Mouse (Mus musculus) mouse embryonic stem cell (cell line): ENCODE measurements around the gene Morn1.

Experiments
- in situ Hi-C, 2 experiments: fragments of 300-500 bp; cut with MboI; formaldehyde crosslinking; loops; 1 replicate in 1 of 2; 3 replicates in 1 of 2; pipeline ENCODE4 v1.14.3; 2019 to 2020; ENCODE audit warnings: low sequenced_read_pairs in 2 of 2, low pct_unique_long_range_greater_than_20kb in 1 of 2, mixed read lengths in 1 of 2; ENCODE audit not compliant: unreplicated experiment in 1 of 2

Morn1 gene

GRCm38 (mm10) chr4:155129996-155130395 lies 43.6 kb downstream of the Morn1 start:
- in situ Hi-C loops: no loop called here

GRCm38 (mm10) chr4:155130616-155131015 lies 44.2 kb downstream of the Morn1 start:
- in situ Hi-C loops: no loop called here

- in situ Hi-C loops: no loop called here
Observed at GRCm38 (mm10) chr4:155133188-155133587, 46.8 kb downstream of the Morn1 start.

- in situ Hi-C loops: no loop called here
Observed at GRCm38 (mm10) chr4:155133658-155134417, 47.5 kb downstream of the Morn1 start.

- in situ Hi-C loops: no loop called here
Observed at GRCm38 (mm10) chr4:155134686-155135172, 48.4 kb downstream of the Morn1 start.

GRCm38 (mm10) chr4:155135909-155136585 lies 49.7 kb downstream of the Morn1 start:
- in situ Hi-C loops: no loop called here

GRCm38 (mm10) chr4:155137891-155138290 lies 51.5 kb downstream of the Morn1 start:
- in situ Hi-C loops: no loop called here

GRCm38 (mm10) chr4:155138451-155138850 lies 52.1 kb downstream of the Morn1 start:
- in situ Hi-C loops: no loop called here

GRCm38 (mm10) chr4:155139281-155140045 lies 53.1 kb downstream of the Morn1 start:
- in situ Hi-C loops: no loop called here

- in situ Hi-C loops: no loop called here
Observed at GRCm38 (mm10) chr4:155140150-155140549, 53.8 kb downstream of the Morn1 start.

GRCm38 (mm10) chr4:155140795-155141265 lies 54.5 kb downstream of the Morn1 start:
- in situ Hi-C loops: no loop called here

- in situ Hi-C loops: no loop called here
Observed at GRCm38 (mm10) chr4:155142836-155143235, 56.5 kb downstream of the Morn1 start.

GRCm38 (mm10) chr4:155143411-155143810 lies 57.0 kb downstream of the Morn1 start:
- in situ Hi-C loops: no loop called here

- in situ Hi-C loops: no loop called here
Observed at GRCm38 (mm10) chr4:155143871-155144502, 57.6 kb downstream of the Morn1 start.

GRCm38 (mm10) chr4:155144548-155145180 lies 58.3 kb downstream of the Morn1 start:
- in situ Hi-C loops: no loop called here

- in situ Hi-C loops: no loop called here
Observed at GRCm38 (mm10) chr4:155146107-155146823, 59.9 kb downstream of the Morn1 start.

- in situ Hi-C loops: no loop called here
Observed at GRCm38 (mm10) chr4:155148453-155148852, 62.1 kb downstream of the Morn1 start.
